Mouse (Mus musculus) regulatory T cell (primary cell): ENCODE data around the gene St6galnac1.
"Not testable (repeated sequence)": the region's sequence is repeated elsewhere in the genome, so short reads cannot be mapped to it uniquely, and the experiment has no call there.

Experiments used
- in situ Hi-C: fragments of 300-600 bp; cut with MboI, MseI; formaldehyde crosslinking; loops from one replicate; pipeline ENCODE4 v1.15.1; 2025; ENCODE audit warnings: high pct_unique_total_duplicates

The St6galnac1 gene

DNA sequence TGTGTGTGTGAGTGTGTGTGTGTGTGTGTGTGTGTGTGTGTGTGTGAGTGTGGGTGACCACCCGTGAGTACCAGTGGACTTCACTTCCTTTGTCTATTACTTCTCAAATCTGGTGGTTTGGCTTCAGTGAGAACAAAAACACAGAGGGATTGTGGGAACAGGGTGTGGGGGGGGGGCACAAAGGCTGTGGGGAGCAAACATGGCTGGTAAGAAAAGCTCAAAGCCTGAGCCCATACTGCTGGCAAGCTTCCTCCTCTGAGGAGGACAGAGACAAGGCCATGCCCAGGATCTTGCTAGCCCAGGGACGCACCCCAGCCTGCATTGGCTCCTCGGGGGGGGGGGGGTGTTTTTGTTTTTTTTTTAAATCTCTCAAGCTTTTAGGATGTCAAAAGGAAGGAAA lies 32.2 kb upstream of the St6galnac1 start:
- in situ Hi-C loops = loop anchor here (5.0 kb wide), 1 partner anchor 165 kb away; no protein-coding TSS in a partner anchor

- in situ Hi-C loops = loop anchor here (5.0 kb wide), 1 partner anchor 165 kb away; no protein-coding TSS in a partner anchor
These were observed 31.8 kb upstream of the St6galnac1 start for GRCm38 (mm10) chr11:116807116-116807515.

- in situ Hi-C loops = loop anchor here (5.0 kb wide), 1 partner anchor 164 kb away; no protein-coding TSS in a partner anchor
These were observed 31.1 kb upstream of the St6galnac1 start for GRCm38 (mm10) chr11:116806136-116807071.

GRCm38 (mm10) chr11:116802709-116803108 lies 27.4 kb upstream of the St6galnac1 start:
- in situ Hi-C loops = no loop called here

- in situ Hi-C loops = no loop called here
These were observed 25.8 kb upstream of the St6galnac1 start for GRCm38 (mm10) chr11:116801106-116801505.

DNA sequence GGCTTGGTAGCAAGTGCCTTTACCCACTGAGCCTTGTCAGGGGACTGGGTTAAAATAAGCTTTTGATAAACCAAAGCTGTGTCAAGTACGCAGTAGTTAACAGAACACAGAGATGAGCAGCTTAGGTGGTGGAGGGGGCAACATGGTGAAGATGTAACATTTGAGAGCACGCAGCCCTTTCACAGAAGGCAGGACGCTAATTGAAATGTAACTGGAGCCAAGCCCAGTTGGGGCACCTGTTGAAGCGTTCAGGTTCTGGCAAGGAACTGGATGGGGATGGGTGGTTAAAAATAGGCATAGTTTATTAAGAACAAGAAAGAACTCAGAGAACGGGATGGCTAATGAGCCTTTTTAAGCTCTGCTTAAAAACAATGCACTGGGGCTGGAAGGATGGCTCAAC lies 24.1 kb upstream of the St6galnac1 start:
- in situ Hi-C loops = no loop called here

DNA sequence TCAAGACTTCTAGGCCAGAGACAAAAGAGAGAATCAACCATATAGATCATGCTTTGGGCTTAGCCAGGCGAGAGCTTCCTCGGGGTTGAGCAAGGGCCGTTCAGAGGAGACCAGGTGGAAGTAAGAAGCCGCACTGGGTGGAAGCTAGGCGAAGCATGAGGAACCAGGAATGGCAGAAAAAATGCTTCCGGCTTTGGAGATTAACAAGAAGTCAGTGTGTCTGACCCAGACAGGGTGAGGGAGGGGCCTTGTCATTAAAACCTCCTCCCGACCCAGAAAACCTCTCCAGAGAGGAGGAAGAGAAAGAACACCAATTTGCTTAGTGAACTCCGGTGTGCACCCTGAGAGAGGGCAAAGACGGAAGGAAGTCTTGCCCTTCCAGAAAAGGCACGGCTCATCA lies 8.9 kb upstream of the St6galnac1 start:
- in situ Hi-C loops = no loop called here

DNA sequence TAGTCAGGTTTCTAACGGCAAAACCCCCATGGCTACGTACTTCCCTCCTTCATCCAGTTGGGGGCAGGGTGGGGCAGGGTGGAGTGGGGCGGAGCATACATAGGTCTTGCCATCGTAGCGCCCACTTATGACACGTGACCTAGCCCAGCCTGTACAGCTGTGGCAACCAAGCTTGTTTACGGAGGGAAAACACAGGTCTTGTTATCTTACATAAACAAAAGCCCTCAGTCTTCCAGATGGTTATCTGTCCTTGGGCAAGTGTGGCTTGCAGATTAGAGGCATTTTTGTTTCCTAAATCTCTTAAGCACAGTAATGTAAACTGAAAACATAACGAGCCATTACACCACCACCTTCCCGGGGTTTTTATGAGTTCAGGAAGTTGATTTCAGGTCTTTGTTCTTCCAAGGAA lies 7.4 kb upstream of the St6galnac1 start:
- in situ Hi-C loops = no loop called here

DNA sequence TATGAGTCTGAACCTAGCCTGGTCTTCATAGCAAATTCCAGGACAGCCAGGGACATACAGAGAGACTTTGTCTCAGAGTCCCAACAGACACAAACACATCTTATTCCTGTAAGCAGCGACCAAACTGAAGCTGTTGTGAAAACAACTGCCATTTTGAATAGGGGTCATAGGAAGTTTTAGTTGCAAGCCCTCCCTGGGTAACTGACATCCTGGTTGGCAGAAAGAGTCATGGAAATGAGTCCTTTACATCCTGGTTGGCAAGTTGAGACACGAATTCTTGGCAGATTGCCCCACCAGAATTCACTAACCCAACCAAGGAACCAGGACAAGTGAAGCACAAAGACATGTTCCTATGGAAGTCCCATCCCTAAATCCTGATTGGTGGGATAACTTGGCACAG lies 2.1 kb downstream of the St6galnac1 start:
- in situ Hi-C loops = no loop called here

DNA sequence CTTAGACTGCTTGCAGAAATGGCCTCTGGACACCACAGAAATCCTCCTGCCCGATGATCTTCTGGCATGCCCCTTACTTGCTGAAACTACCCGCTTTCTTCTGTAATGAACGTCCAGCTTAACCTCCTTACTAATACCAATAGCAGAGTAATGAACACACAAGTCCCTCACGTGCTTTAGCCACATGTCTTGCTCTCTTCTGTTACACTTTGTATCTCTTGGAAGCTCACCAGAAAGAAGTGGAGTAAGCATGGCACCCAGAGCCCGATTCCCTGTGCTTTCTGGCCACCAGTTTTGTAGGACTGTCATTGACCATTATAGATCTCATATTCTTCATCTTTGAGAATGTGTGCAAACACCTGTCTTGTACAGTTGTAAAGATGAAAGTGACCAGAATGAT lies 5.4 kb downstream of the St6galnac1 start:
- in situ Hi-C loops = no loop called here

DNA sequence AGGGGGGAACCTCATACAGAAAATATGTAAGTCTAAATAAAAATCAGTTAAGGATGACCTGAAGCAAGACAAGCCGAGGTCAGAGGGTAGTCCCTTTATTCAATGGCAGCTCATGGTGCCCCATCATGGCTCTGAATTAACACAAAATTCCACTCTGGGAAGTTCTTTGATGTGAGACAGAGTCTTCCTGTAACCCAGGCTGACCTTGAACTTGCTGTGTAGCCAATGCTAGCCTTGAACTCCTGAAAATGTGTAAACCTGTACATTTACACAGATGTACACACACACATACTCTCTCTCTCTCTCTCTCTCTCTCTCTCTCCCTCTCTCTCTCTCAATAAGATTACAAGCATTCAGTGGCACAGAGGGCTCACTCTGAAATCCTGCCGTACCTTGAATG lies 10.4 kb downstream of the St6galnac1 start:
- in situ Hi-C loops = no loop called here

GRCm38 (mm10) chr11:116764346-116764745 lies 11.0 kb downstream of the St6galnac1 start:
- in situ Hi-C loops = no loop called here

DNA sequence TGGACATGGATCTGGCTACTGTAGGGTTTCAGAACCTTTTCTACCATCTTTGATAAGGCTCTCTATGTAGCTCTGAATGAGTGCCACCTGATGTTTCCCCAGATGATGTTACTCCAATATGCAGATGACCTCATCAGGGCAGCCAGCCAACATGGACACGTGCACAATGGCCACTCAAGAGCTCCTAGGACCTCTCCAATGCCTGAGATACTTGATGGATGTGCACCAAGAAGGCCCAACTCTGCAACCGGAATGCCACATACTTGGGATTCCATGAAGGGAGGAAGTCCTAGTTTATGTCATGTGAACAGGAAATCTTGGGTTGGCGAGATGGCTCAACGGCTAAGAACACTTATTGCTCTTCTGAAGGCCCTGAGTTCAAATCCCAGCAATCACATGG lies 20.1 kb downstream of the St6galnac1 start:
- in situ Hi-C loops = no loop called here

DNA sequence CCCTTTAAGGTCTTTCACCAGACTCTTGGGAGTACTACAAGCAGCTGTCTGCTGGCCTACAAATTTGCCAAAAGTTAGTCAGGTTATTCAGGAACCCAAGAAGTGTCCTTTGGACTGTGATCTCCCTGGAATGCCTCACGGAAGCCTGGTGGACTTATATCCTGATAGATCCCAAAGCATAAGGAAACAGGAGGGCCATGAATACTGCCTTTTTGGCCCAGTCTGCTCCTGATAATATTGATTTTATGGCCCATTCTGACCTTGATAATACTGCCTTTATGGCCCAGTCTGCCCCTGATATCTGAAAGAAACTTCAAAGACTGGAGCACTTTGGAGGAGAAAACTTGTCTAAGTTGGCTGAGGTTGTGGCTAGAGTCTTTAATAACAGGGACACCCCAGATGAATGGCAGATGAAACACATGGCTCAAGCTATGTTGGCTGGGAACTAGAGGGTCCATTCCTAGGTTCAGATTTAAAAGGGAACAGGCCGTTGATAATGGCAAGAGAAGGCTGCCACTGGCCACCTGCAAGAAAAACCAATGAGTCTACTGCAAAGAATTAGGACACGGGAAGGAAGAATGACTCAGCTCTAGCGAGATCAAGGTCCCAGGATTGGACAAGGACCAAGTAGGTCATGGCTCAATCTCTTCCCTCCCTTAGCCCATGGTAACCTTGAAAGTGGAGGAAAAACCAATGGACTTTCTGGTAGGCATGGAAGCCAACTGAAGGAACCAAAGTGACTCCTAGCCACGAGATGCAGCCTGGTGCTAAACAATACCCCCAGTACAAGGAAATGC lies 21.4 kb downstream of the St6galnac1 start:
- in situ Hi-C loops = no loop called here

DNA sequence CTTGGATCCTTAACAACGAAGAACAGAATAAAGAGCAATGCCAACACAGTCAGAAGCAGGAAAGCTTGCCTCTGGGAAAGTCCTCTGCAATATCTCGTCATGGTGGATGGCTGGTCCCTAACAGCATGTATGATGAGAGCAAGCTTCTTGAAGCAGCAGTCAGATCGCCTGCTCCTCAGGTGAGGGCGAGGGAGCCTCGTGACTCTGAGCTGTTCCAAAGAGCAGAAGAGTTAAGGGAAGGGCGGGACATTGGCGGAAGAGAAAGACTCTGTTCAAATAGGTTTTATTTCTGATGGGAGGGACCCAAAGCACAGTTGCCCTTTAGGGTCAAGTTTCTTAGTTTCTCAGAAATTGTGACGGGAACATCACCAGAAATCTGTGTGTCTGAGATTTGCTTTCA lies 25.6 kb downstream of the St6galnac1 start:
- in situ Hi-C loops = no loop called here

DNA sequence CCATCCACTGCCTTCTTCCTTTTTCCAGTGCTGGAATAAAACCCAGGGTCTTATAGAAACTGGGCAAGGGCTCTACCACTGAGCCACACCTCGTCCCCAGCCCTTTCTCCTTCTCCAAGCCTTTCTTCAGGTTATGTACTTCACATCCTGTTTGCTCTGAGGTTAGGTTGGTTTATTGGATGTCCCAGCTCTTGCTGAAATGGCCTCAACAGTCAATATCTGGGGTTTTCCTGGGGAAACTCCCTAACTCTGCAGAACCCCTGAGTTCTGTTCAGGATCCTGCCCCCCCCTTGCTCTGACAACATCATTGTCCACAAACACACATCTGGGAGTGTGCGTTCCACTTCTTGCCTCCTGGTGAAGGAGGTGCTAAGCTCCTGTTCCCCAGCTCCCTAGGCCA lies 26.6 kb downstream of the St6galnac1 start:
- in situ Hi-C loops = not testable (repeated sequence)

GRCm38 (mm10) chr11:116746822-116747221 lies 28.5 kb downstream of the St6galnac1 start:
- in situ Hi-C loops = not testable (repeated sequence)

- in situ Hi-C loops = not testable (repeated sequence)
These were observed 29.9 kb downstream of the St6galnac1 start for GRCm38 (mm10) chr11:116745457-116745856.

GRCm38 (mm10) chr11:116738411-116738810 lies 36.9 kb downstream of the St6galnac1 start:
- in situ Hi-C loops = no loop called here

- in situ Hi-C loops = no loop called here
These were observed 42.8 kb downstream of the St6galnac1 start for GRCm38 (mm10) chr11:116732536-116732935.

DNA sequence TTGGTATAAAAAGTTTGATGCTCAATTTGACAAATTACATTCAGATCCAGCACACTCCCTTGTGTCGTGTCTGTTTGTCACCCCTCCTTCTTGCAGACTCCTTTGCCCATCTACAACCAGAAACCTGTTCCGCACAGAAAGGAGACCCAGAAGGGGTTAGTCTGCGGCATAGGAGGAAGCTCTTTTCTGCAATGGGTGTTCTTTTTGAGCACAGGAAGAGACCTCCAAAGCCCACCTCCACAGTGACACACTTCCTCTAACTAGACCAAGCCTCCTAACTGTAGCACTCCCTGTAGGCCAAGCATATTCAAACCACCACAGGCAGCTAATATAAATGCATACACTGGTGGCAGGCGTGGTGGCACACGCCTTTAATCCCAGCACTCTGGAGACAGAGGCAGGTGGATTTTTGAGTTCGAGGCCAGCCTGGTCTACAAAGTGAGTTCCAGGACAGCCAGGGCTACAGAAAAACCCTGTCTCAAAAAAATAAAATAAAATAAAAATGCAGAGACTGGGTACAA lies 44.2 kb downstream of the St6galnac1 start:
- in situ Hi-C loops = not testable (repeated sequence)
